Mouse (Mus musculus) cerebellum, adult (tissue): ENCODE measurements around the gene Gm12184.
A peak's percentile ranks its signal among the peaks of the same experiment; 100 is the strongest.
"Not testable (repeated sequence)": the region's sequence is repeated elsewhere in the genome, so short reads cannot be mapped to it uniquely, and the experiment has no call there.

ENCODE experiments used
- ATAC-seq: cut with Nextera tagmentation; 2 replicates; pipeline ENCODE4 v1.9.2; 2017; ENCODE audit warnings: mild to moderate bottlenecking, moderate library complexity, mixed read lengths; ENCODE audit not compliant: insufficient number of reproducible peaks, low FRiP score, low TSS enrichment

Gm12184 gene

DNA sequence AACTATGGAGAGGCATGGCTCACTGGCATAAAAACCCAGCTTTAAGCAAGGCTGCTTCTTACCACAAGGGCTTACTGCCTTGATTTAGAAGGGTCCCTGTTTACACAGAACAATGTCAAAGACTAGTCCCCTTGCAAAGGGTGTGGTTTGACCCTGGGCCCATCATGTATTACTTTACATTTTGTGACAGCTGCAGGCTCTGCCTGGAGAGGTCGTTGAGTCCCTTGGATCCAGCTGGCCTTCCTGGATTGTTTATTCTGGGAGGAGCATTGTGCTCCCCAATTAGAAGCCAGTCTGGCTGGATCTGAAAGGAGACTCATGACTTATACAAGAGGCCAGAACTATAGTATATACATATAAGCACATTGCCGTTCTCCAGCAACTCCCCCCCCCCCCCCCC lies 23.8 kb upstream of the Gm12184 start:
- ATAC-seq = no peak

DNA sequence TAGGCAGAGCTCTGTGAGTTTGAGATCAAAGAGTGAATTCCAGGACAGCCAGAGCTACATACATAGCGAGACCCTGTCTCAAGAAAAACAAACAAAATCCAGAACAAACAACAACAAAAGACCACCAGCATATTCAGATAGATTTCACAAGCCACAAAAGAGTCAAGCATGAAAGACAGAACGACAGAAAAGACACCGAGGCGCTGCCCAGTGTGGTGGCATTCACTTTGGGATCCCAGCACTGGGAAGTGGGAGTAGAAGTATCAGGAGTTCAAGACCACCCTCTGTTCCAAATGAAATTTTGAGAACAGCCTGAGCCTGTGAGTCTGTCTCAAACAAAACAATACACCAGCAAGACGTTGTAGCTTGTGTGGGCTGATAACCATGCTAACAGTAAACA lies 20.4 kb upstream of the Gm12184 start:
- ATAC-seq = no peak

DNA sequence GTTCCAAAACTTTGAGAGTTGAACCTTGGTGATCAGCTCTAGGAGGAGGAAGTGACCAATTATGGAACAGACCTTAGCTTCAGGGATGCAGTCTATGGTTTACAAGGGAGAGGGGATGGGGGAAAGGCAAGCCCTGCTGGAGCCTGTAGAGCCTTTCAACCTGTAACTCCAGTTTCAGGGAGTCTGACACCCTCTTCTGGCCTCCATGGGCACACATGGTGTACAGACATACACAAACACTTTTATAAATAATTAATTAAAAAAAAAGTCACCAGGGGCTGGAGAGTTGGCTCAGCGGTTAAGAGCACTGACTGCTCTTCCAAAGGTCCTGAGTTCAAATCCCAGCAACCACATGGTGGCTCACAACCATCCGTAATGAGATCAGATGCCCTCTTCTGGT lies 19.9 kb upstream of the Gm12184 start:
- ATAC-seq = not testable (repeated sequence)

DNA sequence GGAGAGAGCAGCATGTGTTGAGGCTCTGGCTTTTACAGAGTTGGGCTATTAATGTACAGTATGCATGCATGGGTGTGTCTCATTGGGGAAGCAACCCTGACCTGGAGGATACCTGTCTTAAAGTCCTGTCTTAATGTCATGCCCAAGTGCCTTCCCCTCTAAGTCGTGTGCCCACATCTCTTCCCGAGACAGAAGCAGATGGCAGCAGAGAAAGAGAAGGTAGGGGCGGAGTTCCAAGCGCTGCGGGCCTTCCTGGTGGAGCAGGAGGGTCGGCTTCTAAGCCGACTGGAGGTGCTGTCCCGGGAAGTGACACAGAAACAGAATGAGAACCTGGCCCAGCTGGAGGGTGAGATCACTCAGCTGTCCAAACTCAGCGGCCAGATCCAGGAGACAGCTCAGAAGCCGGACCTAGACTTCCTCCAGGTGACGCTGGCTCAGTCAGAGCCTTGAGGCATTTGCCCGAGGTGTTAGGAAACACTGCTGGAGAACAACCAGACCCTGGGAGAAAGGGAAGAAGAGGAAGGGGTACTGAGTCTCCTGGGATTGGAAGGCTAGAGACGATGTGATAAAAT lies 18.9 kb upstream of the Gm12184 start:
- no peak for ATAC-seq

DNA sequence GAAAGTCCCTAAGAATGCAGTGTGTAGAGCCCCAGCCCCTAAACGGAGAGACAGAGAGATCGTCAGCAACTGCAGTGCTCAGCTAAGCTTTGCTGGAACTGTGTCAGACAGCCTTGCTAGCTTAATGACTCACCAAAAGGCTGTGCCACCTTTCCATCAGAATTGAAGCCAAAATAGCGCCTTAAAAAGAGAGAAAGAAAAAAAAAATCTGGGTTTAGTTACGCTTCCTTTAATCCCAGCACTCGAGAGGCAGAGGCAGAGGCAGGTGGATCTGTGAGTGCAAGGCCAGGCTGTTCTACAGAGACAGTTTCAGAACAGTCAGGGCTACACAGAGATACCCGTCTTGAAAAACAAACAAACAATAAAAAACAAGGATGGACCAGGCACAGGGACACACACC lies 17.9 kb upstream of the Gm12184 start:
- no peak for ATAC-seq

DNA sequence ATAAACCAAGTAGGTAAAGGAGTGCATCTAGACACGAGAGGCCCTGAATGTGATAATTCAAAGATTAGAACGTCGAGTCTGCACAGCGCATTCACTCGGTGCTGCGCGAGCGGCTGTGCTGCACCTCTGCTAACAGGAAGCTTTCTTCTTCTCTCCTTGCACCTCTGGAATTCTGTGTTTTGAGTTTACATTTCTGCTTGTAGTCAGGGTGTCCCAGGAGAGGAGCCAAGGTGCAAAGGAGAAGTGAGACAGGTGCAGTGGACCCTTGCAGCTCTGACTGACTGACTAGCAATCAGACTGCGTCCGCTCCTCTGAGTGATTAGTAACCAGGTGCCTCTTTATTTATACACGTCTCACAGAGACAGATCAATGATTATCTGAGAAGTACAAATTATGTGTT lies 16.7 kb upstream of the Gm12184 start:
- no peak for ATAC-seq

DNA sequence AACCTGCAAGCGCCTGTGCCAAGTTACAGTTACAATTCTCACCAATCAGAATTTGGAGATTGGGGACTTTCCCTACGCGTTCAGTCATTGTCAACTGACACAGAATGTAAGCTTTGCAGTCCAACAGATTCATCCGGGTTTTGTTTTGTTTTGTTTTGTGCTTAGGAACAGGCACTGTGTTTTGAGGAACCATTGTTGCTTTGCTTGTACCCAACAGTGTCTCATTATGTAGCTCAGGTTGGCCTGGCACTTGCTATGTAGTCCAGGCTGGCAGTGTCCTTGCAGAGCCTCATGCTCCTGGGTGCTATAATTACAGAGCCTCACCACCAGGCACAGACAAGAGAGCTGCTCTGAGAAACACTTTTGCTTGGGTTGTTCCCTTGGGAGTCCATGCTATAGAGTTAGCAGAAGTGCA lies 15.9 kb upstream of the Gm12184 start:
- ATAC-seq = no peak

DNA sequence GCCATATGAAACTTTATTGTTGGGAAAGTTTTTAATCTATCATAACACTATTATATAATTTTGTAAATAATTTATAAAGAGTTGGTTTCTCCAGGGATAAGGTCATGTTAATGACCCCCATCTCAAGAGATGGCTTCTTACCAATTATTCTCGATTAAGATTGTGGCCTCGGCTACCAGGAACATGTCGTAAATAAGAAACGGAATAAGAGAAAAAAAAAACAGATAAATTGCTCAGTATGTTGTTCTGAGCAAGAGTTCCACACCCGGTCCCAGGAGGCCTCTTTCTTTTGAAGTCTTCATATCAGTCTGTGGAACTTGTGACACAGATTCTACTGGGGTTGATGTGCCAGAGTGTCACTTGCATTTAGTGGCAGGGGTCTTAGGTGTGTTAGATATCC lies 14.8 kb upstream of the Gm12184 start:
- ATAC-seq = no peak

DNA sequence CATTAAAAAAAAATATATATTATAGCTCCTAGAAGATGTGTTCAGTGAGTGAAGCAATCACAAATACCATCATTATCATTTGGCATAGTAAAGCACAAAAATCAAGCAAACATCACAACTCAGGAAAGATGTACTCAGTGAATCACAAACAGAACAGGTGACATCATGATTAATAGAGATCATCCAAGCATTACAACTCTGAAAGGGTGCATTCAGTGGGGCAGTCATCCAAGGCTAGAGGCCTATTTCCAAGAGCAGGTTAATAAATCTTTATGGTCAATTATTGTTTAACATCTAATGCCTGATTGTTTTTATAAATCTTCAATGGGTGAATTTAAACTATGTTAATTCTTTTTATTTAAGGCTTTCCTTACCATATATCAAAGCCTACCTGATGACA lies 14.3 kb upstream of the Gm12184 start:
- ATAC-seq = no peak

DNA sequence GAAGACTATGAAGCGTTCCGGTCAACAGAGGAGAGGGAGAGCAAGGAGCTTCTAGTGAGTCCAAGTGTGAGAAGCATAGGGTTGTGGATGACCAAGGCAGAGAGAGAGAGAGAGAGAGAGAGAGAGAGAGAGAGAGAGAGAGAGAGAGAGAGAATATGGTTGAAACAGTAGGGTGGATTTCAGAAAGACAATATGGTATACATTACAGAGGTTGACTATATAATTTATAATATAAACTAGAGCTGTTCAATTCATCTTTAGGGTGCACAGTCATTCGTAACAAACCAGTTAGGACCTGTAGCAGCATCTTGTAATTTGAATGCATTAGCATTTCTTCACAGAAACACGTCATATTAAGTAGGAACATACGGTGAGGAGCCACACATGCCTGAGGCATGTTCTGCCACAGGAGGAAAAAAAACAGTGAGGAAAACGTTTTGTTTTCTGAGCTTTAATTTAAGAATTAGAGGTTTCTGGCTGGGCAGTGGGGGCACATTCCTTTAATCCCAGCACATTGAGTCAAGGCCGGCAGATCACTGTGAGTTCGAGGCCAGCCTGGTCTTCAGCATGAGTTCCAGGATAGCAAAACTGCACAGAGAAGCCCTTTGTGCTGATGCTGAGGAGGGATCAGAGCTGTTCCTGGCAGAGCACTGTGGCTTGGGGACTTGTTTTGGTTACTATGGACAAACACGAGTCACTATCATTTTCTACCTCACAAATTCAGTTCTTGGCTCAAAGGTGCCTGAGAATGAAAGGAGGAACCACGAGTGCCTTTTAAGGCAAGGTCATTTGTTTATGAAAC lies 12.6 kb upstream of the Gm12184 start:
- no peak for ATAC-seq

DNA sequence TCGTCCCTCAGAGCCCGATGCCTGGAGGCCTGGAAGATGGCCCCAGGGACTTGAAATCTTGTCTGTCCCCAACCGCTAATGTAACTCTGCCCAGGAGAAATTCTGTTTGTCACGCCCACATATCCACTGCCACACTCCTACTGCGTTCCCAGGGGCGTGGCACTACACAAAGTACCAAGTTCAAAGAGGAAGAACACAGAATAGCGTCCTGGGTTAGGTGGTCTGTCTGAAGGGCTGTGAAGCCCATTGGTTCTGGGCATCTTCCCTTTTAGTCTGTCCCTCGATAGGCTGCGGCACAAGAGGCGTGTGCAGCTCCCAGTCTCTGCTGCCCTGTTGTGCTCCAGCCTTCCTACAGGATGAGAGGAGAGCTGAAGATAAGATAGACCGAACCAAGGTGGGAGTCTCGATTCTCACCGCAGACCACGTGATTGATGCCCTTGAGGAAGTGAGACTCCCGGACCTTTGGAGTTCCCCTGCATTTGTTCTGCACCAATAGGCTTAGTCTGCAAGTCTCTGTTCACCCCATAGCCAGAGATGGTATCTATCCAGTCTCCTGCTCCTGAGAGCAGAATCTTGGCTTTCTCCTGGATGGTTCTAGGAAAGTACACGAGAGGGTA lies 11.8 kb upstream of the Gm12184 start:
- no peak for ATAC-seq

DNA sequence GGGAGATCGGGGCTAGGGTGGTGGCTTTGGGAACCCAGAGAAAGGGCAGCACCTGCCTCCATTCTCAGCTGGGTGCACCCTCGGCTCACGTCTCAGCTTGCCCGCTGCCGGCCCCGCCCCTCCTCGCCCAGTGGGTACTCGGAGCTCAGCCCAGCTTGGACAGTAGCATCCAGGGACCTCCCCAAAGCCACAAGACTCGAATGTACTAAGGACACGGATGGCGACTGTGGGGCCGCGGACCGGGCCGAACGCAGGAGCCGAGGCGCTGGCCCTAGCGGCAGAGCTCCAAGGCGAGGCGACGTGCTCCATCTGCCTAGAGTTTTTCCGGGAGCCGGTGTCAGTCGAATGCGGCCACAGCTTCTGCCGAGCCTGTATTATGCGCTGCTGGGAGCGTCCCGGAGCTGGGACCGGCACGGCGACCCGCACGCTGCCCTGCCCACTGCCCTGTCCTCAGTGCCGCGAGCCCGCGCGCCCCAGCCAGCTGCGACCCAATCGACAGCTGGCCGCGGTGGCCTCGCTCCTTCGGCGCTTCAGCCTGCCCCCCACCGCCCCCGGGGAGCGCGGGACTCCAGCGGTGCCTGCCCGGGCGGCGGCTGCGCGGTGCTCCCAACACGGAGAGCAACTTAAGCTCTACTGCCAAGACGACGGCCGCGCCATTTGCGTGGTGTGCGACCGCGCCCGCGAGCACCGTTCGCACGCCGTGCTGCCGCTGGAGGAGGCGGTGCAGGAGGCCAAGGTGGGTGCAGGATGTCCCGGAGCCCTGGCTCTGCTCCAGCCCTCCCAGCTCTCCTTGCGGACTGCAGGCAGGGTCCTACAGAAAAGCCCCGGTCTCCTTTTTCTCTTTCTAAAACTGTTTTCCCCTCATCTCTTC lies 11.1 kb upstream of the Gm12184 start:
- ATAC-seq = peak; percentile 57

DNA sequence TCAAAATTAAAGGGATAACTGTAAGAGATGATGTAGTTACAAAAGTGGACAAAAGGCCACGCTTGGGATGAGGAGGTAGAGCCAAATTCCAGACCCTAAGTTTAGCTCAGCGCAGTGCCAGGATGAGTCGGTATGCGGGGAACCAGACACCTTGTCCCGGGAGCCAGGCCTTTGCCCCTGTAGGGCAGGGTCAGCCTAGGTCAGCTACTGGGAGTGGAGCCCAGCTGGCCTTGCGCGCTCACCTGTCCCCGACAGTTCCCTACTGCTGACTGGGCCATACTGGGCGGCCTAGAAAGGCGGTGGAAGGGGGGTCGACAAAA lies 10.5 kb upstream of the Gm12184 start:
- peak; percentile 52; the same call in 1 of the 2 replicates for ATAC-seq

DNA sequence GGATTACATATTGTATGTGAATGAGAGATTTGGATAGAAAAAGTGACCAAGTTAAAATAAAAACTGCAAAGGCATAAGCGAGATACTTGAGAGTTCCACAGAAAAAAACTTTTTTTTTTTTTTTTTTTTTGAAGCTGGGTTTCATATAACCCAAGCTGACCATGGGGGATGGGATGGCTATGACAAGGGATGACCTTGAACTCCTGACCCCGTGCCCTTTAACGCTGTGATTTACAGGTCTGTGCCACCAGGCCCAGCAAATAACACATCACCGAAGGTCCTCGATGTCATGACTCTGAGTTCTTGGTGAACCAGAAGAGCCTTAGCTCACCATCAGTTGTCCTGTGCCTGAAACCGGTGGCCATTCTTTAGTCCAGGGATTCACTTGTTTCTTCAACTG lies 9.5 kb upstream of the Gm12184 start:
- ATAC-seq = no peak

DNA sequence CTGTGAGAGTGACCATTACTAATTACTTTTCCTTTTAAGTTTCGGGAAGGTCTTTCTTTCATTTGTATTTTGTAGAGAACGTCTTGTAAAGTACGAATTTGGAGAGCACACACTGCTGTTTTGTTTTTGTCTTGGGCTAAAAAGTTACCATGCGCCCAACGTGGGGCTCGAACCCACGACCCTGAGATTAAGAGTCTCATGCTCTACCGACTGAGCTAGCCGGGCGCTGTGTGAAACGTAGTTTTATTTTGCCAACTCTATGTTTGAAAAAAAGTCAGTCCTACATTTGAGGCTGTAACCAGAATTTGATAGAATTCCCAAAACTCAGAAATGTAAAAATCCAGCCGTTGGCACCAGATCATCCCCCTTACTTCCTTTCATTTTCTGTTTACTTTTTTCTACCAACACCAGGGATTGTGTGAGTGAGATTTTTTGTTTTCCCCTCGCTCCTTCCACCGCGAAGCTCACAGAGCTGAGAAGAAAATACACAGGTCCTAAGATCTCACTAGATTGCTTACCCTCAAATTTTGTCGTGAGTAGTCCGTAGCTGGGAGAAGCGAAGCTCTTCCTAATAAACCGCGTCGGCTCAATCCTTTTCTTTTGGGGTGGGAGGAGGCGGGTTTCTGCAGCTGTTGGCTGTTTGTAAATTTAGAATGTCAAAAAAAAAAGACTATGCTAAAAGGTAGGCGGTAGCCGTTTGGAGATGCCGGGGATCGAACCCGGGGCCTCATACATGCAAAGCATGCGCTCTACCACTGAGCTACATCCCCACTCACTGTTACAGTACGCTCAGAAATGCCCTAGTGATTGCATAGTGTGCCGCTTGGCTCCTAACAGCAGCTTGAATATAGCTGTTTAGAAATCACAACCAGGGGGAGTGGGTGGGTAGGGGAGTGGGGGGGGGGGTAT lies 7.5 kb upstream of the Gm12184 start:
- peak; percentile 67 for ATAC-seq

DNA sequence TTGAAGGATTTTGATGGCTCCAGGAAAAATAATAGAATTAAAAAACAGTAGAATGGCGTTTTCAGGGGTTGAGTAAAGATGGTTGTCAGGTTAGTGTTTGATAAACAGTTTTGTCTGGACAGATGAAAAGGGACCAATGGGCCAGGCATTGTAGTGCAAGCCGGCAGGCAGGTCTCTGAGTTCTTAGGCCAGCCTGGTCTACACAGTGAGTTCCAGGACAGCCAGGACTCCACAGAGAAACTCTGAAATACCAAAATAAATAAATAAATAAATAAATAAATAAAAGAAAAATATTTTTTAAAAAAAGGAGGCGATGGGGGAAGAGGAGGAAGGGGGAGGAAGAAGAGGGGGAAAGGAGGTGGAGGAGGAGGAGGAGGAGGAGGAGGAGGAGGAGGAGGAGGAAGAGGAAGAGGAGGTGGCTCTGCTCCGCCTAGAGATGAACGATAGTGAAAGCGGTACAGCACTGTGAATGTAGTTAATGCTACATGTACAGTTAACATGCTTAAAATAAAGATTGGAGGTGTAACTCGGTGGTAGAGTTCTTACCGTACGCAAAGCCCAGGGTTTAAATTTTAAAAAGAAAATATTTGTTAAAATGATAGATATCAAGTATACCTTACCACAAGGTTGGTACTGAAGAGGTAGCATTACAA lies 6.7 kb upstream of the Gm12184 start:
- no peak for ATAC-seq

DNA sequence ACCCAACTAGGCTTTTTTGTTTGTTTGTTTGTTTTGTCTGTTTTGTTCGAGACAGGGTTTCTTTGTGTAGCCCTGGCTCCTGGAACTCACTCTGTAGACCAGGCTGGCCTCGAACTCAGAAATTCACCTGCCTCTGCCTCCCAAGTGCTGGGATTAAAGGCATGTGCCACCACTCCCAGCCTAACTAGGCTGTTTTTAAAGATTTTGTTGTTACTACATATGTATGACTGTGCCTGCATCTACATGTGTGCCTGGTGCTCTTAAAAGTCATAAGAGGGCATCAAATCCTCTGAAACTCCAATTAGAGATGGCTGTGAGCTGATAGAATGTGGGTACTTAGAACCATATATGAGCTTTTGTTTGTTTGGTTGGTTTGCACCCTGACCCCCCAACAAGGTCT lies 4.8 kb upstream of the Gm12184 start:
- ATAC-seq = no peak

DNA sequence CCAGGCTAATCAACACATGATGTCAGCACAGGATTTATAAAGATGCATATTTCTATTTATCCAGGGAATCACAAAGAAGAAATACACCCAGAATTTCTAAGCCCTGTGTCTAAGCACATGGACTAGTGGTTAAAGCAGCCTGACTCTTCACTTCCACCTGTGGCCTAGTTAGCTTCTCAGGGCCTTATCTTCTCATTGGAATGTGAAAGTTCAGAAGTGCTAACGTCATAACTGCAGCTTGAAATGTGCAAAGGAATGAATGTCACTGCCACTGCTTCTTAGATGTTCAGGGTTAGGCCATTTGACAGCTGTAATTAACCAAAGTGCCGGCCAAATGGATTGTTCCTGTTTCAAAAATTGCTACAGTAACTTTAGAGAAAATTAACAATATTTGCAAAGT lies 3.8 kb upstream of the Gm12184 start:
- no peak for ATAC-seq

DNA sequence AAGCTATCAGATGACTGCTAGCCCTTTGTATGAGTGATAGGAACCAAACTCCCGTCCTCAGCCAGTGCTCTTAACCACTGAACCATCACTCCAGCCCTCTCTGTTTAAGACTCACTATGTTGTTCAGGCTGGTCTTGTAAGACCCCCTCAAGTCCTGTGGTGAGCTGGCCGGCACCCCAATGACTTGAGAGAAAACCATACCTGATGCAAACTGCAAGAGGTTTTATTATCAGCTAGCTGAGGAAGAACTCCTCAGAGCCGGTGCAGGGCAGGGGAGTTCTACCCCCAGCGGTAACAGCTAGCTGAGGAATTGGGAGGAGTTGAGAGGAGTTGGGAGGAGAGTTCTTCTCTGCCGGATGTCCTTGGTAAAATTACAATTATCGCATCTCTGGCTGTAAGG lies 1.5 kb upstream of the Gm12184 start:
- no peak for ATAC-seq

DNA sequence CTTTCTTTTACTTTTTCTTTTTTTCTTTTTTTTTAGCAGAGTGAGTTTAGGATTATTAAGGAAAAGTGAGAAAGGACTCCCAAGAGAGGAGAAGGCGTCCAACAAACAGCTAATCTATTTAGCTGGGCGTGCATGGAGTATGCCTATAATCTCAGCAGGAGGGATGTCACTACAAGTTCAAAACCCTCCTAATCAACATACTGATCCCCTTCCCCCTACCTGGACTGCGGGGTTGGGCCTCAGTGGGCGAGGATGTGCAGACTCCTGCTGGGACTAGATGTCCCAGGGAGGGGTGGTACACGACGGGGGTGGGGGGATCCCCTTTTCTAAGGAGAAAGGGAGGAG lies 269 bp upstream of the Gm12184 start:
- ATAC-seq = no peak
